Mouse (Mus musculus) heart, postnatal 0 days (tissue): ENCODE measurements around the gene Mcl1.

Source experiments
- CTCF ChIP-seq: IDR thresholded peaks from 2 replicates; pipeline ENCODE4 v1.5.1; 2016; ENCODE audit warnings: antibody characterized with exemption, control low read depth, low read depth
- EP300 ChIP-seq: IDR thresholded peaks from 2 replicates; pipeline ENCODE4 v1.6.1; 2016; ENCODE audit warnings: antibody characterized with exemption, low read depth

DNA sequence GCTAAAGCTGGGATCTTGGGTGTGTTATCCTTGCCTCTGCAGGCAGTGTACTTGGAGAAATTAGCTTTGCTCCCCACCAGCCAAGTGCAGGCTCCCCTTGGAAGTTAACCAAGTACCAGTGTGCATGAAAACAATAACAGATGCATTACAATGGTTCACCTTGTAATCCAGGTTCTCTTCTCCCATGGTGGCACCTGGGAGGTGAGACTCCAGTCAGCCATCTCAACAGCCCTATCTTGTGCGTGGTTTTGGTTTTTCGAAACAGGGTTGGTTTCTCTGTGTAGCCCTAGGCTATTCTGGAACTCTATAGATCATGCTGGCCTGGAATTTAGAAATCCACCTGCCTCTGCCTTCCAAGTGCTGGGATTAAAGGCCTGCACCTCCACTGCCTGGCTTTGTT is 4.9 kb downstream of the Mcl1 start:
- TF ChIP-seq CTCF (no peak), EP300 (no peak)
